Mouse (Mus musculus) ES-Bruce4 (cell line): ENCODE data around the gene Dock7. TPM values are rescaled to one million over a fixed set of nuclear protein-coding genes. Genes with fewer than 3 reads are reported as not detected.

Source experiments
- H3K27ac ChIP-seq: 2 replicates; pipeline ENCODE4 v1.5.1; 2012; ENCODE audit warnings: low read length, inconsistent platforms; ENCODE audit not compliant: insufficient read depth
- H3K27me3 ChIP-seq: 2 replicates; pipeline ENCODE4 v1.6.1; 2012; ENCODE audit warnings: mild to moderate bottlenecking, low read length, inconsistent platforms; ENCODE audit not compliant: control insufficient read depth, poor library complexity, insufficient read depth, severe bottlenecking
- H3K36me3 ChIP-seq: 2 replicates; pipeline ENCODE4 v1.6.1; 2012; ENCODE audit warnings: inconsistent platforms, mild to moderate bottlenecking, low read length, moderate library complexity; ENCODE audit not compliant: control insufficient read depth, poor library complexity, insufficient read depth, severe bottlenecking
- H3K4me1 ChIP-seq: one replicate; pipeline ENCODE4 v1.8.1; 2011; ENCODE audit warnings: low read length; ENCODE audit not compliant: control insufficient read depth, insufficient read depth
- H3K4me3 ChIP-seq: 2 replicates; pipeline ENCODE4 v1.5.1; 2011; ENCODE audit warnings: low read depth, mild to moderate bottlenecking, low read length
- H3K9ac ChIP-seq: 2 replicates; pipeline ENCODE4 v1.6.1; 2012; ENCODE audit warnings: low read depth, mild to moderate bottlenecking, inconsistent platforms; ENCODE audit not compliant: poor library complexity, severe bottlenecking
- H3K9me3 ChIP-seq: replicated peaks from 2 replicates; pipeline ENCODE4 v1.6.1; 2012; ENCODE audit warnings: mild to moderate bottlenecking, low read length, inconsistent platforms; ENCODE audit not compliant: control insufficient read depth, poor library complexity, insufficient read depth, severe bottlenecking
- CTCF ChIP-seq: IDR thresholded peaks from one replicate; pipeline ENCODE4 v1.8.1; 2011; ENCODE audit warnings: low read depth, low read length
- EP300 ChIP-seq: IDR thresholded peaks from 2 replicates; pipeline ENCODE4 v1.6.1; 2011; ENCODE audit warnings: low read depth, low read length; ENCODE audit not compliant: insufficient read depth
- POLR2A ChIP-seq: IDR thresholded peaks from one replicate; pipeline ENCODE4 v1.8.1; 2011; ENCODE audit warnings: low read length; ENCODE audit not compliant: insufficient read depth
- polyA plus RNA-seq: library from polyadenylated mRNA; stranded (reverse); fragments of >200 nt; gene quantifications from 2 replicates; pipeline ENCODE4 v1.2.4, GENCODE M21; 2011; ENCODE audit warnings: low read depth; ENCODE audit not compliant: missing spikeins, insufficient read depth, insufficient read length

Gene Dock7
- polyA plus RNA-seq: 61.1 and 61.7 TPM in 2 replicates

- Histone ChIP-seq H3K27ac (no peak within 1 kb of the TSS), H3K4me1 (no peaks in the 10 kb centered on the region)
Measured at GRCm38 (mm10) chr4:99120211-99121122, at the start of gene Dock7. Dock7 (minus strand) TSS chr4:99120915.

DNA sequence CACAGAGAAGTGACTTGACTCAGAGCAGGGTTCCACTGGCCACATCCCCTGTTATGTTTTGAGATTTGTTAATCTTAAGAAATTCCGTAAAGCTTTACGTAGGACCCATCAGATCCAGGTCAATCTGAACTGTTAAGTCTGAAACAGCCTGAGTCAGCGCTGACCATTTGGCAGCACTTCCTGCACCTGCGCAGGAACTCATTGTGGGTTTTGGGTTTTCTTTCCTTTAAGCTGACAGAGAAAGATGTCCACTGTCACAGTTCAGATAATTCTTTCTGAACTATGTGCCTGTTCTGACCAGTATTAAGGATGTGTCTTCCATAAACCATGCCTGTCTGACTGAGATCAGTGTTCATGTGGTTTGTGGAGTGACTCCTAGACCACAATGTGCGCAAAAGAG, 48.2 kb upstream of the Dock7 start:
- Histone ChIP-seq H3K9me3 (no peaks in the 10 kb centered on the region), H3K4me1 (no peaks in the 10 kb centered on the region), H3K27me3 (peaks cover 2% of the 10 kb centered on the region; the same call in 1 of the 2 replicates), H3K4me3 (no peak overlapping the region), H3K9ac (no peak overlapping the region), H3K27ac (no peak overlapping the region), H3K36me3 (no peaks in the 10 kb centered on the region)
- TF ChIP-seq POLR2A: no peak
- no peak for TF ChIP-seq CTCF
- no peak for TF ChIP-seq EP300

More at GRCm38 (mm10) chr4:99120211-99121122, at the start of gene Dock7:
- TF ChIP-seq EP300 (no peak), POLR2A (no peak), CTCF (no peak)
- Histone ChIP-seq H3K9ac (peak within 1 kb of the TSS; percentile 90), H3K36me3 (no peaks in the 10 kb centered on the region), H3K27me3 (no peaks in the 10 kb centered on the region), H3K9me3 (no peaks in the 10 kb centered on the region), H3K4me3 (peak within 1 kb of the TSS; percentile 80)

DNA sequence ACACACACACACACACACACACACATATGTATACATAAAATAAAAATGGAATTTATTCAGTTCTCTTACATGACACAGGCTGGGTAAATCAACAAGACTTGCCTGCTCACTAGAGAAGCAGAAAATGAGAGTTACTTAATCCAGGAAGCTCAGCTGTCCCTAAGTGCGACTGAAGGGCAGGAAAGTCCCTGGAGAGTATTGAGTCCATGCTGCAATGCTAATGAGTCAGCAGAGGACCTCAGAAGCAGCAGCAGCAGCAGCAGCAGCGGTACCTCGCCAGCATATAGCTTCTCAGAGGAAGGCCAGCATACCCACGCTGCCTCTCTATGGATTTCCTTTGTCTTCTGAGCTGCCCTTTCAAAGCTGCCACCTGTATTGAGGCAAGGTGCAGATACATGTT, 42.8 kb upstream of the Dock7 start:
- no peak for TF ChIP-seq EP300
- no peak for TF ChIP-seq CTCF
- no peak for TF ChIP-seq POLR2A
- Histone ChIP-seq H3K27ac (no peak overlapping the region), H3K4me1 (no peaks in the 10 kb centered on the region), H3K9ac (no peak overlapping the region), H3K27me3 (no peaks in the 10 kb centered on the region), H3K4me3 (no peak overlapping the region), H3K36me3 (no peaks in the 10 kb centered on the region), H3K9me3 (no peaks in the 10 kb centered on the region)

- no peaks in the 10 kb centered on the region for H3K27me3 ChIP-seq
- TF ChIP-seq POLR2A: no peak
- TF ChIP-seq CTCF: no peak
- no peak for TF ChIP-seq EP300
- H3K4me3 ChIP-seq: no peak overlapping the region
- H3K27ac ChIP-seq: no peak overlapping the region
- H3K9ac ChIP-seq: no peak overlapping the region
- H3K4me1 ChIP-seq: no peaks in the 10 kb centered on the region
- no peaks in the 10 kb centered on the region for H3K36me3 ChIP-seq
- H3K9me3 ChIP-seq: no peaks in the 10 kb centered on the region
Measured at GRCm38 (mm10) chr4:99163001-99163400, 42.3 kb upstream of the Dock7 start.

DNA sequence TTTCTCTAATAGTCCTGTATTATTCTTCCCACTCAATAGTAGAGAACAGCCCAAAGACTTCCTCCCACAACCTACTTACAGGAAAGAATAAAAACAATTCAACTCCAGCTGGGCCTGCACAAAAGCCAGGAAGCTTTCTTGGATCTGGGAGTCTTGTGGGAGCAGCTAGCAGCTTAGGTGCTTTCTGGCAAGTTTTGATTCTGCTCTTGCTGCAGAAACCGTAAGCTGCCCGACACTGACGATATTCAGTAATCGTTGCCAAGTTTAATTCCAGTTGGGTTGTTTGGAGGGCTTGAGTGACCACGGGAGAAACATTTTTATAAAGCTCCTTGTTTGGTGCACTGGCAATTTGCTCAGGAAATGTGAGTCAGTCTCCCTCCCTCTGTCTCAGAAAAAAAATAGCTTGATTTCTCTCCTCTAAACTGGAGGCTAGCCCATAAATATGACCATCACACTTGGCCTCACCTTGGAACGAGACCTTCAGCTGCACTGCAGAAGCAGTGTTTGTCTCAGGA, 40.8 kb upstream of the Dock7 start:
- Histone ChIP-seq H3K4me3 (0 out of 2 replicates have a peak overlapping the region, but pooled peaks have one; percentile 27), H3K27me3 (no peaks in the 10 kb centered on the region), H3K27ac (no peak overlapping the region), H3K4me1 (no peaks in the 10 kb centered on the region), H3K9ac (no peak overlapping the region), H3K9me3 (no peaks in the 10 kb centered on the region), H3K36me3 (no peaks in the 10 kb centered on the region)
- TF ChIP-seq EP300 (0 out of 2 replicates have a peak, but pooled peaks have one; percentile 22), POLR2A (no peak)

GRCm38 (mm10) chr4:99160899-99161298, 40.2 kb upstream of the Dock7 start:
- no peak for TF ChIP-seq EP300
- no peak for TF ChIP-seq POLR2A
- no peak for TF ChIP-seq CTCF
- no peaks in the 10 kb centered on the region for H3K4me1 ChIP-seq

More at GRCm38 (mm10) chr4:99160899-99161298, 40.2 kb upstream of the Dock7 start:
- no peak overlapping the region for H3K9ac ChIP-seq
- H3K27ac ChIP-seq: no peak overlapping the region
- H3K9me3 ChIP-seq: no peaks in the 10 kb centered on the region
- H3K4me3 ChIP-seq: no peak overlapping the region
- no peaks in the 10 kb centered on the region for H3K36me3 ChIP-seq
- no peaks in the 10 kb centered on the region; the same call in 1 of the 2 replicates for H3K27me3 ChIP-seq
